Mouse (Mus musculus) bone marrow, adult 2 months (tissue): Measurements from ENCODE around the gene Armc3.

ENCODE experiments used
- CTCF ChIP-seq: fragments of 200-500 bp; IDR thresholded peaks from 2 replicates; pipeline ENCODE4 v1.5.1; 2011; ENCODE audit warnings: low read length, control low read depth; ENCODE audit not compliant: control insufficient read depth, insufficient read depth
- POLR2A ChIP-seq: fragments of 200-500 bp; IDR thresholded peaks from 2 replicates; pipeline ENCODE4 v1.6.1; 2011; ENCODE audit warnings: low read depth, mild to moderate bottlenecking, control low read depth, low read length, borderline replicate concordance; ENCODE audit not compliant: control insufficient read depth

GRCm38 (mm10) chr2:19257255-19257654 is 58.2 kb downstream of the Armc3 start:
- TF ChIP-seq CTCF: no peak
- no peak for TF ChIP-seq POLR2A
